Mouse (Mus musculus) bone marrow macrophage, adult 2 months (primary cell): ENCODE measurements at regions not wholly inside any gene's neighbourhood (a gene's known extent, or its start where the extent isn't known, plus 50 kb on each side); places are given as distances from the start of the nearest gene placed in this dataset.

Source experiments
- H3K27ac ChIP-seq: 2 replicates; pipeline ENCODE4 v1.5.1; 2012; ENCODE audit warnings: low read depth, low read length; ENCODE audit not compliant: insufficient read depth
- H3K4me1 ChIP-seq: 2 replicates; pipeline ENCODE4 v1.6.1; 2012; ENCODE audit warnings: low read length; ENCODE audit not compliant: control insufficient read depth, insufficient read depth
- H3K4me3 ChIP-seq: 2 replicates; pipeline ENCODE4 v1.5.1; 2012; ENCODE audit warnings: mild to moderate bottlenecking, low read length, moderate library complexity; ENCODE audit not compliant: insufficient read depth
- CTCF ChIP-seq: IDR thresholded peaks from 2 replicates; pipeline ENCODE4 v1.5.1; 2012; ENCODE audit warnings: low read depth, mild to moderate bottlenecking, low read length, moderate library complexity
- POLR2A ChIP-seq: IDR thresholded peaks from 2 replicates; pipeline ENCODE4 v1.6.1; 2012; ENCODE audit warnings: mild to moderate bottlenecking, low read depth, low read length, borderline replicate concordance

DNA sequence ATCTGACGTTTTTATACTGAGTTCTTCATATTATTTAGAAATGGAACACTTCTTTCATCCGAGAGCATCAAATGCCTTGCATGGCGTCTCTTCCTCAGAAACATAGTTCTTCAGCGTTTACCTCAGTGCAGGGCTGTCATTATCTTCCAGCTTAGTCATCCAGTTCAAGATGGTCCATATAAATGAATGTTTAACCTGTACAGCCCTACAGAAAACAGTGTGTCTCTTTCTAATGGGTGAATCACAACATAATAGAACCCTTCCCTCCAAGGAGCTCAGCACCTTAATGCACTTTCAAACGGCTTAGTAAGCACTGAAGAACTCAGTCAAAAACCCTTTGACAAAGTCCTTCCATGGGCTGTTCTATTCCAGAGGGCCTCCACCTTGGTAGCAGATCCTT lies 49.8 kb upstream of the Atp2b1 start:
- TF ChIP-seq POLR2A = no peak
- no peak for TF ChIP-seq CTCF
- H3K4me1 ChIP-seq = no peaks in the 10 kb centered on the region
- no peak overlapping the region for H3K27ac ChIP-seq
- H3K4me3 ChIP-seq = no peak overlapping the region
